Mouse (Mus musculus) liver, embryonic 13.5 days (tissue): ENCODE results near the gene Spty2d1. TPM values are rescaled to one million over a fixed set of nuclear protein-coding genes. Genes with fewer than 3 reads are reported as not detected.

Experiments
- ATAC-seq: fragments of 200-750 bp; cut with Nextera tagmentation; 2 replicates; pipeline ENCODE4 v1.8.0; 2017; ENCODE audit warnings: low read depth, mild to moderate bottlenecking, moderate number of reproducible peaks, moderate library complexity
- DNase-seq: peaks from one replicate; pipeline ENCODE4 v3.0.0; 2022
- H3K27ac ChIP-seq: fragments of 300-500 bp; sonication (generic); 2 replicates; pipeline ENCODE4 v1.5.1; 2015; ENCODE audit warnings: moderate library complexity, mild to moderate bottlenecking, inconsistent platforms
- H3K27me3 ChIP-seq: fragments of 300-500 bp; sonication (generic); 2 replicates; pipeline ENCODE4 v1.6.1; 2015; ENCODE audit warnings: mild to moderate bottlenecking, inconsistent platforms
- H3K36me3 ChIP-seq: fragments of 300-500 bp; sonication (generic); 2 replicates; pipeline ENCODE4 v1.6.1; 2015; ENCODE audit warnings: mild to moderate bottlenecking, inconsistent platforms
- H3K4me1 ChIP-seq: fragments of 300-500 bp; sonication (generic); replicated peaks from 2 replicates; pipeline ENCODE4 v1.6.1; 2015; ENCODE audit warnings: inconsistent platforms
- H3K4me2 ChIP-seq: fragments of 300-500 bp; sonication (generic); 2 replicates; pipeline ENCODE4 v1.6.1; 2015; ENCODE audit warnings: inconsistent platforms, mild to moderate bottlenecking, moderate library complexity
- H3K4me3 ChIP-seq: fragments of 300-500 bp; sonication (generic); replicated peaks from 2 replicates; pipeline ENCODE4 v1.5.1; 2015; ENCODE audit warnings: mild to moderate bottlenecking, inconsistent platforms
- H3K9ac ChIP-seq: fragments of 300-500 bp; sonication (generic); 2 replicates; pipeline ENCODE4 v1.6.1; 2015; ENCODE audit warnings: mild to moderate bottlenecking, inconsistent platforms
- H3K9me3 ChIP-seq: fragments of 300-500 bp; sonication (generic); replicated peaks from 2 replicates; pipeline ENCODE4 v1.6.1; 2016; ENCODE audit warnings: inconsistent platforms
- WGBS: fragments of 180-500 bp; shearing (Covaris S2); methylation state at CpG from one replicate; pipeline ENCODE4 v1.1.7; 2015; ENCODE audit not compliant: insufficient replicate concordance; 5-methylcytosine and 5-hydroxymethylcytosine counted together
- polyA plus RNA-seq: library from polyadenylated mRNA; unstranded; fragments of >200 nt; fragmentation: Nextera tagmentation; extraction: Ambion mirVana; gene quantifications from 2 replicates; pipeline ENCODE4 v1.2.1, GENCODE M21; 2015

The Spty2d1 gene
- 10.6 and 13.1 TPM in 2 replicates for polyA plus RNA-seq

- peaks cover 64% of the 10 kb centered on the region for H3K4me1 ChIP-seq
- ATAC-seq = peak; percentile 91
Observed at GRCm38 (mm10) chr7:47008168-47008993, at the start of gene Spty2d1. TSS of gene Spty2d1 (minus strand) at chr7:47008411.

GRCm38 (mm10) chr7:47056273-47056672, 48.1 kb upstream of the Spty2d1 start:
- Histone ChIP-seq H3K4me3 (no peak overlapping the region), H3K27ac (no peak overlapping the region), H3K4me1 (peaks cover 64% of the 10 kb centered on the region), H3K9me3 (no peaks in the 10 kb centered on the region), H3K4me2 (no peak overlapping the region), H3K36me3 (peaks cover 13% of the 10 kb centered on the region; the same call in 1 of the 2 replicates), H3K27me3 (peaks cover 11% of the 10 kb centered on the region; the same call in 1 of the 2 replicates), H3K9ac (no peak overlapping the region)
- DNase-seq = no peak
- ATAC-seq = no peak
- 57% methylated on average over 4 of the region's 4 CpGs for WGBS

More at GRCm38 (mm10) chr7:47008168-47008993, at the start of gene Spty2d1:
- Histone ChIP-seq H3K27me3 (no peaks in the 10 kb centered on the region), H3K9ac (peak within 1 kb of the TSS; percentile 84), H3K4me3 (peak within 1 kb of the TSS; percentile 85), H3K9me3 (no peaks in the 10 kb centered on the region), H3K36me3 (no peaks in the 10 kb centered on the region), H3K4me2 (peak within 1 kb of the TSS; percentile 92), H3K27ac (peak within 1 kb of the TSS; percentile 93)
- under 1% methylated on average over 57 of the region's 57 CpGs for WGBS
- peak; percentile 97 for DNase-seq

- Histone ChIP-seq H3K4me1 (peaks cover 66% of the 10 kb centered on the region), H3K4me3 (no peak overlapping the region), H3K4me2 (no peak overlapping the region), H3K9me3 (no peaks in the 10 kb centered on the region), H3K36me3 (peaks cover 13% of the 10 kb centered on the region; the same call in 1 of the 2 replicates), H3K27ac (no peak overlapping the region), H3K9ac (no peak overlapping the region), H3K27me3 (peaks cover 11% of the 10 kb centered on the region; the same call in 1 of the 2 replicates)
- 0 out of 2 replicates have a peak, but pooled peaks have one; percentile 13 for ATAC-seq
- no peak for DNase-seq
- WGBS = 28% methylated on average over 9 of the region's 9 CpGs
Observed at GRCm38 (mm10) chr7:47055744-47056143, 47.5 kb upstream of the Spty2d1 start.

GRCm38 (mm10) chr7:47054666-47055065, 46.5 kb upstream of the Spty2d1 start:
- ATAC-seq = no peak

GRCm38 (mm10) chr7:47053287-47053686, 45.1 kb upstream of the Spty2d1 start:
- no peak overlapping the region for H3K4me2 ChIP-seq
- H3K4me3 ChIP-seq = no peak overlapping the region
- H3K27ac ChIP-seq = no peak overlapping the region
- H3K36me3 ChIP-seq = peaks cover 13% of the 10 kb centered on the region; the same call in 1 of the 2 replicates
- no peaks in the 10 kb centered on the region for H3K9me3 ChIP-seq
- no peak for DNase-seq
- no peak for ATAC-seq
- no peak overlapping the region for H3K9ac ChIP-seq
- H3K4me1 ChIP-seq = peaks cover 54% of the 10 kb centered on the region
- 82% methylated on average over 15 of the region's 15 CpGs for WGBS
- H3K27me3 ChIP-seq = peaks cover 17% of the 10 kb centered on the region

More at GRCm38 (mm10) chr7:47054666-47055065, 46.5 kb upstream of the Spty2d1 start:
- H3K9ac ChIP-seq = no peak overlapping the region
- H3K4me3 ChIP-seq = no peak overlapping the region
- peaks cover 13% of the 10 kb centered on the region; the same call in 1 of the 2 replicates for H3K36me3 ChIP-seq
- H3K4me1 ChIP-seq = peaks cover 67% of the 10 kb centered on the region
- no peaks in the 10 kb centered on the region for H3K9me3 ChIP-seq
- no peak overlapping the region for H3K4me2 ChIP-seq
- no peak for DNase-seq
- peaks cover 12% of the 10 kb centered on the region for H3K27me3 ChIP-seq
- WGBS = 54% methylated on average over 2 of the region's 2 CpGs
- H3K27ac ChIP-seq = no peak overlapping the region

- Histone ChIP-seq H3K4me1 (peaks cover 54% of the 10 kb centered on the region), H3K9me3 (no peaks in the 10 kb centered on the region), H3K36me3 (peaks cover 13% of the 10 kb centered on the region; the same call in 1 of the 2 replicates), H3K4me2 (peak overlapping the region; percentile 95), H3K27ac (peak overlapping the region; percentile 80), H3K4me3 (0 out of 2 replicates have a peak overlapping the region, but pooled peaks have one; percentile 71), H3K27me3 (peaks cover 17% of the 10 kb centered on the region), H3K9ac (no peak overlapping the region)
- 0 out of 2 replicates have a peak, but pooled peaks have one; percentile 7 for ATAC-seq
- DNase-seq = no peak
- WGBS = 18% methylated on average over 3 of the region's 3 CpGs
Observed at GRCm38 (mm10) chr7:47052276-47052675, 44.1 kb upstream of the Spty2d1 start.

- H3K27me3 ChIP-seq = peaks cover 17% of the 10 kb centered on the region
- DNase-seq (peak; percentile 14), ATAC-seq (peak; percentile 18; the same call in 1 of the 2 replicates)
- 0% methylated on average over 1 of the region's 2 CpGs for WGBS
- H3K9me3 ChIP-seq = no peaks in the 10 kb centered on the region
- peak overlapping the region; percentile 95 for H3K4me2 ChIP-seq
- H3K9ac ChIP-seq = peak overlapping the region; percentile 77; the same call in 1 of the 2 replicates
- H3K4me3 ChIP-seq = peak overlapping the region; percentile 71
- H3K4me1 ChIP-seq = peaks cover 47% of the 10 kb centered on the region
- H3K36me3 ChIP-seq = peaks cover 13% of the 10 kb centered on the region; the same call in 1 of the 2 replicates
- peak overlapping the region; percentile 80 for H3K27ac ChIP-seq
Observed at GRCm38 (mm10) chr7:47051404-47052151, 43.4 kb upstream of the Spty2d1 start.

- 0% methylated on average over 33 of the region's 34 CpGs for WGBS
- ATAC-seq = peak; percentile 48
- peaks cover 15% of the 10 kb centered on the region; the same call in 1 of the 2 replicates for H3K27me3 ChIP-seq
- no peaks in the 10 kb centered on the region for H3K9me3 ChIP-seq
- peak overlapping the region; percentile 95 for H3K4me2 ChIP-seq
- no peak for DNase-seq
- H3K36me3 ChIP-seq = peaks cover 13% of the 10 kb centered on the region; the same call in 1 of the 2 replicates
- peak overlapping the region; percentile 77 for H3K9ac ChIP-seq
- H3K27ac ChIP-seq = peak overlapping the region; percentile 80
- peak overlapping the region; percentile 71 for H3K4me3 ChIP-seq
- peaks cover 44% of the 10 kb centered on the region for H3K4me1 ChIP-seq
Observed at GRCm38 (mm10) chr7:47050766-47051165, 42.6 kb upstream of the Spty2d1 start.

GRCm38 (mm10) chr7:47050366-47050765, 42.2 kb upstream of the Spty2d1 start, which contains the start of gene Tmem86a:
TSS of gene Tmem86a (plus strand) at chr7:47050601.
- no peaks in the 10 kb centered on the region for H3K9me3 ChIP-seq
- H3K27ac ChIP-seq = peak within 1 kb of the TSS; percentile 80
- peaks cover 40% of the 10 kb centered on the region for H3K4me1 ChIP-seq
- peak within 1 kb of the TSS; percentile 71 for H3K4me3 ChIP-seq
- WGBS = 0% methylated on average over 33 of the region's 33 CpGs
- H3K9ac ChIP-seq = peak within 1 kb of the TSS; percentile 77
- peak within 1 kb of the TSS; percentile 95 for H3K4me2 ChIP-seq
- peaks cover 13% of the 10 kb centered on the region; the same call in 1 of the 2 replicates for H3K36me3 ChIP-seq
- DNase-seq (peak; percentile 87), ATAC-seq (peak; percentile 93)
- peaks cover 14% of the 10 kb centered on the region; the same call in 1 of the 2 replicates for H3K27me3 ChIP-seq

- peaks cover 23% of the 10 kb centered on the region for H3K4me1 ChIP-seq
- no peaks in the 10 kb centered on the region for H3K9me3 ChIP-seq
- H3K27me3 ChIP-seq = no peaks in the 10 kb centered on the region
- H3K27ac ChIP-seq = peak overlapping the region; percentile 64
- H3K9ac ChIP-seq = no peak overlapping the region
- 37% methylated on average over 6 of the region's 6 CpGs for WGBS
- H3K4me3 ChIP-seq = no peak overlapping the region
- H3K36me3 ChIP-seq = no peaks in the 10 kb centered on the region
- DNase-seq (no peak), ATAC-seq (peak; percentile 76)
- H3K4me2 ChIP-seq = no peak overlapping the region
Observed at GRCm38 (mm10) chr7:47042823-47043490, 34.7 kb upstream of the Spty2d1 start.
